Mouse (Mus musculus): ENCODE data around the gene Gm14124.

GRCm38 (mm10) chr2:150307183-150307773 lies 50.0 kb downstream of the Gm14124 start:
- TF ChIP-seq POLR2A (IDR thresholded peaks at IDR 0.05; ENCODE audit: borderline replicate concordance, control insufficient read depth, low read depth, low read length) (no peak), CTCF (IDR thresholded peaks at IDR 0.05; ENCODE audit: control insufficient read depth, insufficient read depth, low read length) (no peak)

Data from bone marrow, adult 2 months (tissue).